Mouse (Mus musculus): ENCODE measurements around the gene Sv2b.

DNA sequence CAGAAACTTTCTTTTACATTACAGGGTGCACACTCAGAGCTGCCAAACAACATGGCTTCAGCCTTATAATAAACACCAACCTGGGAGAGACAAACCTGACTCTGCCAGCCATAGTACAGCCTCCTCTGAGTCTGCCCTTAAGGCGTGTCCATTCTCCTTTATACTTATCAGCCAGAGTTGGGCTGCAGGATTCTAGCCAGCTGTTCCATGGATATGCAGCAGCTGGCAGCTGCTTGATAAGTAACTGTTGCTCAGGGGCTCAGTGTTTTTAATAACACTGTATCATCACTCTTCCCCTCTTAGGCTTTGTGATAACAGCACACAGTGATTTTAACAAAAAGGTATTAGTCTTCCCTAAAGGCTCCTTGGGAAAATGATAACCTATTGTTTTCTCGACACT is 41.1 kb upstream of the Sv2b start:
- no peak for TF ChIP-seq POLR2A (IDR thresholded peaks at IDR 0.05; ENCODE audit: insufficient read depth, low read length)
- no peak for TF ChIP-seq CTCF (IDR thresholded peaks at IDR 0.05; ENCODE audit: low read depth, low read length)
- no peak for TF ChIP-seq EP300 (IDR thresholded peaks at IDR 0.05; ENCODE audit: insufficient read depth, low read depth, low read length)

Measured in ES-Bruce4 (cell line).